Mouse (Mus musculus) embryonic facial prominence, embryonic 15.5 days (tissue): ENCODE measurements at regions not wholly inside any gene's neighbourhood (a gene's known extent, or its start where the extent isn't known, plus 50 kb on each side); places are given as distances from the start of the nearest gene placed in this dataset.

Experiments
- ATAC-seq: fragments of 200-750 bp; cut with Nextera tagmentation; 2 replicates; pipeline ENCODE4 v1.8.0; 2017; ENCODE audit warnings: low read depth, moderate TSS enrichment; ENCODE audit not compliant: insufficient number of reproducible peaks, low FRiP score, low TSS enrichment
- H3K27ac ChIP-seq: fragments of 300-500 bp; sonication (generic); replicated peaks from 2 replicates; pipeline ENCODE4 v1.5.1; 2015; ENCODE audit warnings: mild to moderate bottlenecking, inconsistent platforms
- H3K27me3 ChIP-seq: fragments of 300-500 bp; sonication (generic); 2 replicates; pipeline ENCODE4 v1.6.1; 2015; ENCODE audit warnings: inconsistent platforms
- H3K36me3 ChIP-seq: fragments of 300-500 bp; sonication (generic); 2 replicates; pipeline ENCODE4 v1.6.1; 2015; ENCODE audit warnings: mild to moderate bottlenecking, inconsistent platforms
- H3K4me1 ChIP-seq: fragments of 300-500 bp; sonication (generic); 2 replicates; pipeline ENCODE4 v1.6.1; 2015; ENCODE audit warnings: inconsistent platforms
- H3K4me2 ChIP-seq: fragments of 300-500 bp; sonication (generic); replicated peaks from 2 replicates; pipeline ENCODE4 v1.6.1; 2015; ENCODE audit warnings: mild to moderate bottlenecking, inconsistent platforms
- H3K4me3 ChIP-seq: fragments of 300-500 bp; sonication (generic); replicated peaks from 2 replicates; pipeline ENCODE4 v1.5.1; 2015; ENCODE audit warnings: mild to moderate bottlenecking, inconsistent platforms
- H3K9ac ChIP-seq: fragments of 300-500 bp; sonication (generic); 2 replicates; pipeline ENCODE4 v1.6.1; 2015; ENCODE audit warnings: inconsistent platforms
- H3K9me3 ChIP-seq: fragments of 300-500 bp; sonication (generic); replicated peaks from 2 replicates; pipeline ENCODE4 v1.6.1; 2016; ENCODE audit warnings: inconsistent platforms
- WGBS: fragments of 180-500 bp; shearing (Covaris S2); methylation state at CpG from one replicate; pipeline ENCODE4 v1.1.7; 2015; 5-methylcytosine and 5-hydroxymethylcytosine counted together

DNA sequence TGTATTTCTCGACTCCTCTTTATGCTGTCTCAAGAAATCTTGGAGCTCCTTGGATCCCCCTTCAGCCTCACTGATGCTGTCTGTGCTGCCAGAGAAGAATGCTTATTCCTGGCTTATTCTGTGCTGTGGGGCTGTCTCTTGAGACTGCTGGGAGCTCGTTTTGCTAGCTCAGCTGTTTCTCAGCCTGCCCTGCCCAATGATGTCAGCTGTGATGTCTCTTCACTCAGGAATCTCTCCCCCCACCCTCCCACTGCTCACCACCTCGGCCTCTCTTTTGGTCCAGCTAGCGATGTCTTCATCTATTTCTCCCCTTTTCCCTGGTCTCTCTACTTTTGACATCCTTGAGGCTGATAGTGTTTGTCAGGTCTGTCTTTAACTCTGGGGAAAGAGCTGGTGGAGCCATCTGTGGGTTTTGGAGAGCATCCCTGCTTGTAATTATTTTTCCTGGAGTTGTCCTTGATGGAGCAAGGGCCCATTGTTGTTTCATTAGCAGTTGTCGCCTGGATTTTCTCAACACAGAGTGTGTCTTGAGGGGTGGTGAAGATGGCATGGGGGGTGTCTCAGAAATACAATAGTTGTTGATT lies 214.1 kb downstream of the En1 start:
- ATAC-seq = no peak
- WGBS = 49% methylated on average over 5 of the region's 5 CpGs
- Histone ChIP-seq H3K9ac (no peak overlapping the region), H3K27ac (no peak overlapping the region), H3K27me3 (no peaks in the 10 kb centered on the region), H3K36me3 (no peaks in the 10 kb centered on the region), H3K4me1 (no peaks in the 10 kb centered on the region), H3K9me3 (no peaks in the 10 kb centered on the region), H3K4me3 (no peak overlapping the region), H3K4me2 (no peak overlapping the region)

DNA sequence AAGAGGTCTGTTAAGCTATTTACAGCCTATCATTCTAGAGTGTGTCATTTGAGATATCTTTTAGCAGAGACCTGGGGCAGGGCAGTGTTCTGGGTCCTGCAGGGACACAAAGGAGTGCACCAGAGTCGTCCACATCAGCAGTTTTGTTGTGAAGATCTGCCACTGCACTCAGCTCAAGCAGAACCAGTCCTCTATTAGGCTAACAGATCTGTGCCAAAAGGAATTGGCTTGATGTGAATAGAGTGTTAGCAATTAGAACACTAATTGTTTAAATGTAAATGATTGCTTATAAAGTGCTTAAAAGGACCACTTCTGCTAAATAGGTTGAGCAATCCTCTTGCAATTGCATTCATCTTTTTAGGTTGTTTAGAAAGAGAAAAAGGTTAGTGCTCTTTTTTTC lies 215.3 kb downstream of the En1 start:
- Histone ChIP-seq H3K36me3 (no peaks in the 10 kb centered on the region), H3K4me2 (no peak overlapping the region), H3K4me1 (no peaks in the 10 kb centered on the region), H3K27me3 (no peaks in the 10 kb centered on the region), H3K9ac (no peak overlapping the region), H3K4me3 (no peak overlapping the region), H3K9me3 (no peaks in the 10 kb centered on the region), H3K27ac (no peak overlapping the region)
- ATAC-seq = no peak
- 36% methylated on average over 1 of the region's 1 CpGs for WGBS

DNA sequence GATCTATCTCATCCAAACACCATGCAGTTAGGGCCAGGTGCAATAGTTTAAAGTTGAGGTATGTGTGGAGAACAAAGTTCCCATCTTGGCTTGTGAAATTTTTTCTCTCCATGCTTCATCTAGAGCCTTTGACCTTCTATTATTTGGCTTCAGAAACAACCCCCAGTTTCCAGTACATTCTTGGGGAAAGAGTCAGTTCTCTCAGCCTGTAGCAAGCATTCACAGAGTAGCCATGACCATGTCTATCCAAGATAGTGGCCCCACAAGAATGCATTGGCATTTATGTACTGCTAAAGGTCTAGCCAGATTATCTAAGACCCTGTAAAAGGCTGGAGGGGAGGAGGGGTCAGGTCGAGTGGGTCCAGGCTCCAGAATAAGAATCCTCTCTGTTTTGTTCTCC lies 229.8 kb downstream of the En1 start:
- no peak overlapping the region for H3K9ac ChIP-seq
- H3K27ac ChIP-seq = no peak overlapping the region
- no peaks in the 10 kb centered on the region for H3K27me3 ChIP-seq
- H3K4me2 ChIP-seq = no peak overlapping the region
- H3K9me3 ChIP-seq = no peaks in the 10 kb centered on the region
- H3K4me1 ChIP-seq = no peaks in the 10 kb centered on the region
- no peak overlapping the region for H3K4me3 ChIP-seq
- no peaks in the 10 kb centered on the region for H3K36me3 ChIP-seq
- WGBS = 76% methylated on average over 1 of the region's 1 CpGs
- ATAC-seq = no peak

DNA sequence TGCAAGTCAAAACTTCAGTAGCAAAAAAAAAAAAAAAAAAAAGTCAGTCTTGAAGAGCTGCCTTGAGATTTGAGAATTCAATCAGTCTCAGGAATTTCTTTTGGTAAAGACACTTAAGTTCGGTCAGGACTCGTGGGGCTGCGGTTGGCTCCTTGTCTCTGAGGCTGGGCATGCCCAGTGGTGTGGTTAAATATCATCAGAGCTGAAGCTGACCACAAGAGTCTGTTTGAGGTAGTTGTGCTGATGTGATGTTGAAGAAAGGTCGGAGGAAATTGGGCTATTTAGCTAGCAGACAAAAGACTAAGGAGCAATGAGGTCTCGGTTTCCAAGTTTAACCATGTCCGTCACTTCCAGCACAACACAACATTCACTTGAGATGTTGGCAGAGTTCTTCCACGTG lies 240.4 kb downstream of the En1 start:
- peak; percentile 62; the same call in 1 of the 2 replicates for ATAC-seq
- no peak overlapping the region for H3K4me2 ChIP-seq
- WGBS = 30% methylated on average over 7 of the region's 7 CpGs

DNA sequence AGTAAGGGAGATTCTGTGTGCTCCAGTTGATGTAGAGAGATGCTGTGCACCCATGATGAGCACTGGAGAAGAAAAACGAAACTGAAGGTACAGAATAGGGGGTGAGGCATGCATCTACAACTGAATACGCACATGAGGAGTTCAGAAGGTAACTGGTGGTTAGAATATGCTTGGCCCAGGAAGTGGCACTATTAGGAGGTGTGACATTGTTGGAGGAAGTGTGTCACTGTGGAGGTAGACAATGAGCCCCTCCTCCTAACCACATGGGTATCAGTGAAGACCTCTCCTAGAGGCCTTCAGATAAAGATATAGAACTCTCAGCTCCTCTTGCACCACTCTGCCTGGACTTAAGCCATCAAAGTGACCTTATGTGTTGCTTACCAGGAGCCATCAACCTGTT lies 243.9 kb downstream of the En1 start:
- WGBS = 73% methylated on average over 2 of the region's 2 CpGs
- Histone ChIP-seq H3K27me3 (no peaks in the 10 kb centered on the region), H3K9ac (no peak overlapping the region), H3K9me3 (no peaks in the 10 kb centered on the region), H3K4me3 (no peak overlapping the region), H3K4me2 (no peak overlapping the region), H3K4me1 (peaks cover 7% of the 10 kb centered on the region; the same call in 1 of the 2 replicates), H3K27ac (no peak overlapping the region), H3K36me3 (no peaks in the 10 kb centered on the region)
- no peak for ATAC-seq

More for the DNA sequence above, 240.4 kb downstream of the En1 start:
- H3K9ac ChIP-seq = no peak overlapping the region
- peaks cover 7% of the 10 kb centered on the region; the same call in 1 of the 2 replicates for H3K4me1 ChIP-seq
- no peak overlapping the region for H3K4me3 ChIP-seq
- no peaks in the 10 kb centered on the region for H3K27me3 ChIP-seq
- no peaks in the 10 kb centered on the region for H3K9me3 ChIP-seq
- H3K27ac ChIP-seq = no peak overlapping the region
- no peaks in the 10 kb centered on the region for H3K36me3 ChIP-seq

DNA sequence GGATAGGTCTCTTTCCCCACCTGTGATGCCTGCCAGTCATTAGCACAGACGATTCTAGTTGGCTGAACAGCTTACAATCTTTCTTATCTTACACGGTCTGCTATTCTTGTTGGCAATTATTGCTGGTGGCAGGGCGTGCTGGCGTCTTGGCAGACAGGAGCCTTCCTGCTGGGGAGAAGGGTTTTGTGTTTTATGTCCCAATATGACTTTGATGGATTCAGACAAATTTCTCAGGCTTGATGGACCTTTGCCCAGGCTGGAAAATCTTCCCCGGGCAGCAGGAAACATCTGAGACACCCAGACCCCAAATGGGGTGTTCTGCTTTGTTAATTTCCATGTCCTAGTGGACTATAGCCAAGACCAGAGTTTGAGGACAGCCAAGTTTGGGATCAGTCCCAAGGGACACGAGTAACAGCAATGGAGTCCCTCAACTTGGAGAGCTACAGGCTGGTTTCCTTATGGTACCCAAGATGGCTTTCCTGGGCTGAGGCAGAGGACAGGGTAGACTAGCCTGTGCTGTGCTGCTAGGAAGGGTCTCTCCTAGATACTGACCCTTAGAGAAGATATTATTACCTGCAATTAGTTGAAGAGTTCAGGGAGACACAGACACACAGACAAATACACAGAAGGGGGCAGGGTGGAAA lies 249.8 kb downstream of the En1 start:
- H3K27ac ChIP-seq = no peak overlapping the region
- no peak overlapping the region for H3K4me3 ChIP-seq
- H3K9ac ChIP-seq = no peak overlapping the region
- ATAC-seq = no peak
- no peaks in the 10 kb centered on the region for H3K36me3 ChIP-seq
- H3K9me3 ChIP-seq = no peaks in the 10 kb centered on the region
- H3K4me1 ChIP-seq = no peaks in the 10 kb centered on the region
- no peaks in the 10 kb centered on the region for H3K27me3 ChIP-seq
- 58% methylated on average over 6 of the region's 6 CpGs for WGBS
- no peak overlapping the region for H3K4me2 ChIP-seq

DNA sequence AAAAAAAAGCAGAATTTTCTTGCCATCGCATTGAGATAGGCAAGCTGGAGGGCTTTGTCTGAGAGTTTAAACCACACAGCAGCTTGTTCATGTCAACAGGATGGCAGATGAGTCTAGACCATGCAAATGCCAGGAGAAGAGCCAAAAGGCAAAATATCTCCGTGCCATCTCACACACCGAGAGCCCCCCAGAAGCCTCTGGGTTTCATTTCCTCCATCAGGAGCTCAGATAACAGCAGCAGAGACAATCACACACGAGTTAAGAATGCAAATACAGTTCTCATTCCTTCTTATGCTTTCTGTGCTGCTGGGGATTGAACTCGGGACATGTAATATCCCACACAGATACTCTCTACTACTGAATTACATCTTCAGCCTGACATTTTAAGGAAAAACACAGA lies 255.3 kb downstream of the En1 start:
- no peak overlapping the region for H3K4me3 ChIP-seq
- no peaks in the 10 kb centered on the region for H3K27me3 ChIP-seq
- no peaks in the 10 kb centered on the region for H3K36me3 ChIP-seq
- no peak overlapping the region for H3K9ac ChIP-seq
- ATAC-seq = no peak
- 45% methylated on average over 5 of the region's 5 CpGs for WGBS
- H3K4me2 ChIP-seq = no peak overlapping the region
- no peak overlapping the region for H3K27ac ChIP-seq
- no peaks in the 10 kb centered on the region for H3K9me3 ChIP-seq
- no peaks in the 10 kb centered on the region for H3K4me1 ChIP-seq

DNA sequence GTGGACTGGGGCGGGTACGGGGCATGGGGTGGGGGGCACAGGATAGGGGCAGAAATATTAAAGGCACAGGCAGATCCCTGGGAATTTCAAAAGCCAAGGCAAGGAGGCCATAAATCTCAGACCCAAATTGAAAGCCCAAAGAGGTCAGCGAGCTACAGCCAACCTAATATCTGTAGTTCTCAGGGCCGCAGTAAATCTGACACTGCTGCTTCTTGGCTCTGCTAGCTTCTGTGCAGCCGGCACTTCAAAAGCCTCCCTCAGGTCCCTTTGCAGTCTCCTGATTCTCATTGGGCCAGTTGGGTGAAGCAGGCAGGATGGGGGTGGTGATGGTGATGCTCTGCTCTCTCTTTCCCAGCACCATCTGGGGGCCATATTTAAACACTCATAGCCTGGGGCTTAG lies 257.3 kb downstream of the En1 start:
- H3K4me3 ChIP-seq = no peak overlapping the region
- no peak for ATAC-seq
- H3K27me3 ChIP-seq = no peaks in the 10 kb centered on the region
- no peak overlapping the region for H3K4me2 ChIP-seq
- no peak overlapping the region for H3K27ac ChIP-seq
- no peaks in the 10 kb centered on the region for H3K9me3 ChIP-seq
- H3K9ac ChIP-seq = no peak overlapping the region
- no peaks in the 10 kb centered on the region for H3K4me1 ChIP-seq
- no peaks in the 10 kb centered on the region for H3K36me3 ChIP-seq
- WGBS = 57% methylated on average over 5 of the region's 5 CpGs

DNA sequence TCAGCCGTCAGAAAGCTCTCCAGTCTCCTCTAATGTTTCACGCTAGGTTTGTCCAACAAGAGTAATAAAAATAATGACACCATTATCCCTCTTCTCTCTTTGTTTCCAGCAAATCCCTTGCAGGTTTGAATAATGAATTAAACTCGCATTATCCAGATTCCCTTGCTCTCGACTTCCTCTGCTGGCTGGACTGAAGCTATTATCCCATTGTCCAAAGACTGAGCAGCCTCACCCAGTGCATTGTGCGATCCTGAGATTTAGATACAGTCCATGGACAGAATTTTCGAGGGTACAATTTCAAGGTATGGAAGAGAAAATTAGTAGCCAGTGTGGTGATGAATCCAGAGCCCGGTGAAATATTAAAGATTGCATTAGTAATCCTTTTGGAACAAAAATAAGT lies 270.3 kb downstream of the En1 start:
- Histone ChIP-seq H3K9ac (no peak overlapping the region), H3K27ac (no peak overlapping the region), H3K4me1 (no peaks in the 10 kb centered on the region), H3K36me3 (no peaks in the 10 kb centered on the region), H3K9me3 (no peaks in the 10 kb centered on the region), H3K27me3 (no peaks in the 10 kb centered on the region), H3K4me3 (no peak overlapping the region), H3K4me2 (no peak overlapping the region)
- WGBS = 68% methylated on average over 7 of the region's 7 CpGs
- ATAC-seq = no peak

DNA sequence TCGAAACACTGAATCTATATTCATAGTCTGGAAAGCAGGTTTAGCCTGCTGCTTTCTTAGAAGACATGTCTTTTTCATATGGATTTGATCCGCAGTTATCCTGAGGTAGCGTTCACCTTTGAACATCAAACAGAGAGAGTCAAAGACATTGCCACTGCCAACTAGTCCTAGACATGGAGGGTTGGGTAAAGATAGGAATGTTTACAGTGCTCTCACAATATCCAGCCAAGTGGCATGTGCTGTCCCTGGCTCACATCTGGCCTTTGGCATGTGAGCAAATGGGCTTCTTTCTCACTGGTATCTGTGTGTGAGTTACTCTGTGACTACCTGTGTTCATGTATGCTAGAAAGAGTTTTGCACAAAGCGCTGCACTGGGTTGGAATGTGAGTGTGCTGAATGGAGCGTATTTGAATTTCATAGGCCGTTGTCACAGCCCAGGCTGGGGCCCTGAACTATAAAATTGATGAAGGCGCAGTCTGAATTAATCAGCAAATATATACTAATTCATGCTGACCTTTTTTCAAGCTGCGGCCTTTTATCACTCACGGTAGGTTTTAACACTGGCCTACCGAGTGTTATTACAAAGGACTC lies 280.8 kb downstream of the En1 start:
- no peak for ATAC-seq
- H3K36me3 ChIP-seq = no peaks in the 10 kb centered on the region
- WGBS = 80% methylated on average over 10 of the region's 10 CpGs

DNA sequence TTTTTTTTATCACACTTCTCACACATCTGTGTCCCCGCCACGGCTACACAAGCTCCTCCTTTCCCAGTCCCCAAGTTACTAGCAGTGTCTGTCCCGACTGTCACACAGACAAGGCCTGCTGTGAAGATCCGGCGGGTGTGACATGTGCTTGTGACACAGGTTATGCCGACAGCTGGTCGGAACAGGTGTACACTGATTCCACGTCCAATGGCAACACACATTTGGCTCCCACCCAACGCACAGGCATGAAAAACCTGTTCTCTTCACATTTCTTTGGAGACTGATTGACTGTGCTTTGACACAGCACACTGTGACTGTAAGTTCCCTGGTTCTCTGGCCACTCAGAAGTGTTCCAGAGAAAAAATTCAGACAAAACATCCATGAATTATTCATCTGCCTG lies 281.4 kb downstream of the En1 start:
- no peaks in the 10 kb centered on the region for H3K36me3 ChIP-seq
- no peaks in the 10 kb centered on the region for H3K27me3 ChIP-seq
- no peak overlapping the region for H3K27ac ChIP-seq
- H3K4me1 ChIP-seq = no peaks in the 10 kb centered on the region
- no peak overlapping the region for H3K4me3 ChIP-seq
- 58% methylated on average over 9 of the region's 9 CpGs for WGBS
- no peak overlapping the region for H3K9ac ChIP-seq
- H3K9me3 ChIP-seq = no peaks in the 10 kb centered on the region
- no peak overlapping the region for H3K4me2 ChIP-seq
- no peak for ATAC-seq

More for the DNA sequence above, 280.8 kb downstream of the En1 start:
- Histone ChIP-seq H3K4me1 (no peaks in the 10 kb centered on the region), H3K9ac (no peak overlapping the region), H3K4me2 (no peak overlapping the region), H3K27me3 (no peaks in the 10 kb centered on the region), H3K27ac (no peak overlapping the region), H3K9me3 (no peaks in the 10 kb centered on the region), H3K4me3 (no peak overlapping the region)

DNA sequence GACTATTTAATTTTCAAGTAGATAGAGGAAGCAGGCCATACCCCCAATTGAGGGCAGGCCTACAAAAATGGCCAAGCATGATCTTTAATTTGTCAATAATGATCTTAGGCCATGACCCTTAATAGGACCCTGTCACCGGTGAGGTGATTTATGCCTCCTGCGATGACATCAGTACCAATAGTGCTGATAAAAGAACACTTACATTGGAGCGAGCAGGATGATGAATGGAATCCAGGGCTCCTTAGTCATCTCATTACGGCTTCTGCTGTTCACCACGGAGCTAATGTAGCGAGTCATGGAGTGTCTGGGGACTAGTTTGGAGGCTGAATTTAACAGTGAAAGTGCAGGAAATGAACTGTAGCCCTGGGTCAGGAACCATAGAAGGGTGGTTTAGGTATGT lies 308.6 kb downstream of the En1 start:
- Histone ChIP-seq H3K36me3 (no peaks in the 10 kb centered on the region), H3K4me3 (no peak overlapping the region), H3K9me3 (no peaks in the 10 kb centered on the region), H3K4me1 (no peaks in the 10 kb centered on the region), H3K27ac (no peak overlapping the region), H3K27me3 (no peaks in the 10 kb centered on the region), H3K9ac (no peak overlapping the region), H3K4me2 (no peak overlapping the region)
- no peak for ATAC-seq
- 65% methylated on average over 6 of the region's 6 CpGs for WGBS
